Mouse (Mus musculus) liver, embryonic 16.5 days (tissue): ENCODE data around the gene Dnase1. TPM values are rescaled to one million over a fixed set of nuclear protein-coding genes. Genes with fewer than 3 reads are reported as not detected.

ENCODE experiments used
- ATAC-seq: fragments of 200-750 bp; cut with Nextera tagmentation; 2 replicates; pipeline ENCODE4 v1.8.0; 2017; ENCODE audit warnings: low read depth, mild to moderate bottlenecking, moderate number of reproducible peaks, moderate library complexity
- H3K27ac ChIP-seq: fragments of 300-500 bp; sonication (generic); 2 replicates; pipeline ENCODE4 v1.5.1; 2014; ENCODE audit warnings: mild to moderate bottlenecking, low read length
- H3K27me3 ChIP-seq: fragments of 300-500 bp; sonication (generic); 2 replicates; pipeline ENCODE4 v1.6.1; 2014; ENCODE audit warnings: low read depth, low read length, mixed read lengths; ENCODE audit not compliant: control insufficient read depth, insufficient read depth
- H3K36me3 ChIP-seq: fragments of 300-500 bp; sonication (generic); 2 replicates; pipeline ENCODE4 v1.6.1; 2014; ENCODE audit warnings: mild to moderate bottlenecking; ENCODE audit not compliant: control insufficient read depth, insufficient read depth
- H3K4me1 ChIP-seq: fragments of 300-500 bp; sonication (generic); 2 replicates; pipeline ENCODE4 v1.6.1; 2014; ENCODE audit warnings: low read depth, low read length, mixed read lengths; ENCODE audit not compliant: control insufficient read depth
- H3K4me2 ChIP-seq: fragments of 300-500 bp; sonication (generic); 2 replicates; pipeline ENCODE4 v1.6.1; 2014; ENCODE audit warnings: low read depth, low read length, mixed read lengths
- H3K4me3 ChIP-seq: fragments of 300-500 bp; sonication (generic); 2 replicates; pipeline ENCODE4 v1.5.1; 2014; ENCODE audit warnings: low read depth, mild to moderate bottlenecking, low read length
- H3K9ac ChIP-seq: fragments of 300-500 bp; sonication (generic); 2 replicates; pipeline ENCODE4 v1.6.1; 2014; ENCODE audit warnings: low read depth, low read length
- H3K9me3 ChIP-seq: fragments of 300-500 bp; sonication (generic); replicated peaks from 2 replicates; pipeline ENCODE4 v1.6.1; 2016; ENCODE audit warnings: low read length; ENCODE audit not compliant: control insufficient read depth
- WGBS: fragments of 180-500 bp; shearing (Covaris S2); extraction: QIAGEN DNeasy Blood & Tissue Kit; methylation state at CpG from one replicate; pipeline ENCODE4 v1.1.7; 2014; ENCODE audit not compliant: insufficient replicate concordance; 5-methylcytosine and 5-hydroxymethylcytosine counted together
- polyA plus RNA-seq: library from polyadenylated mRNA; unstranded; fragments of >200 nt; fragmentation: Nextera tagmentation; extraction: Ambion mirVana; gene quantifications from 2 replicates; pipeline ENCODE4 v1.2.1, GENCODE M21; 2015

Gene Dnase1
- polyA plus RNA-seq, 1 experiment from 2014 or later, result 1.1 TPM

GRCm38 (mm10) chr16:4035575-4035974 lies 1.2 kb upstream of the Dnase1 start:
- ATAC-seq, result no peak
- no peak overlapping the region for H3K4me3 ChIP-seq
- H3K27ac ChIP-seq, result no peak overlapping the region
- no peak overlapping the region for H3K9ac ChIP-seq
- no peak overlapping the region for H3K4me2 ChIP-seq
- peaks cover 22% of the 10 kb centered on the region for H3K4me1 ChIP-seq
- peaks cover 17% of the 10 kb centered on the region for H3K36me3 ChIP-seq
- no peaks in the 10 kb centered on the region for H3K9me3 ChIP-seq
- whole genome bisulfite sequencing, result 67% methylated on average over 2 of the region's 2 CpGs
- H3K27me3 ChIP-seq, result no peaks in the 10 kb centered on the region

GRCm38 (mm10) chr16:4037690-4038089 lies 948 bp downstream of the Dnase1 start:
- H3K9me3 ChIP-seq, result no peaks in the 10 kb centered on the region
- H3K4me3 ChIP-seq, result no peak overlapping the region
- H3K9ac ChIP-seq, result no peak overlapping the region
- peaks cover 16% of the 10 kb centered on the region for H3K4me1 ChIP-seq
- no peak overlapping the region for H3K27ac ChIP-seq
- WGBS, result 81% methylated on average over 7 of the region's 7 CpGs
- H3K27me3 ChIP-seq, result no peaks in the 10 kb centered on the region
- ATAC-seq, result no peak
- peaks cover 24% of the 10 kb centered on the region for H3K36me3 ChIP-seq
- no peak overlapping the region for H3K4me2 ChIP-seq

GRCm38 (mm10) chr16:4040206-4040605 lies 3.5 kb downstream of the Dnase1 start:
- H3K27ac ChIP-seq, result no peak overlapping the region
- H3K4me1 ChIP-seq, result no peaks in the 10 kb centered on the region
- 76% methylated on average over 5 of the region's 5 CpGs for whole genome bisulfite sequencing
- no peak overlapping the region for H3K4me2 ChIP-seq
- ATAC-seq, result no peak
- no peak overlapping the region for H3K4me3 ChIP-seq
- no peak overlapping the region for H3K9ac ChIP-seq
- no peaks in the 10 kb centered on the region for H3K27me3 ChIP-seq
- H3K9me3 ChIP-seq, result no peaks in the 10 kb centered on the region
- peaks cover 30% of the 10 kb centered on the region for H3K36me3 ChIP-seq

- no peaks in the 10 kb centered on the region for H3K4me1 ChIP-seq
- no peak overlapping the region for H3K9ac ChIP-seq
- peaks cover 33% of the 10 kb centered on the region for H3K36me3 ChIP-seq
- no peaks in the 10 kb centered on the region for H3K9me3 ChIP-seq
- no peaks in the 10 kb centered on the region for H3K27me3 ChIP-seq
- no peak overlapping the region for H3K4me3 ChIP-seq
- no peak overlapping the region for H3K27ac ChIP-seq
- H3K4me2 ChIP-seq, result no peak overlapping the region
- ATAC-seq, result no peak
- WGBS, result 88% methylated on average over 4 of the region's 4 CpGs
Measured at GRCm38 (mm10) chr16:4041646-4042045, 4.9 kb downstream of the Dnase1 start.

- no peak overlapping the region for H3K9ac ChIP-seq
Measured at GRCm38 (mm10) chr16:4044093-4044492, 7.4 kb downstream of the Dnase1 start.

GRCm38 (mm10) chr16:4045524-4045923 lies 8.8 kb downstream of the Dnase1 start:
- no peak overlapping the region for H3K9ac ChIP-seq
- WGBS, result 80% methylated on average over 4 of the region's 4 CpGs
- no peak overlapping the region for H3K27ac ChIP-seq
- H3K4me1 ChIP-seq, result no peaks in the 10 kb centered on the region
- H3K27me3 ChIP-seq, result no peaks in the 10 kb centered on the region
- H3K9me3 ChIP-seq, result no peaks in the 10 kb centered on the region
- no peak for ATAC-seq
- no peak overlapping the region for H3K4me3 ChIP-seq
- H3K36me3 ChIP-seq, result peaks cover 25% of the 10 kb centered on the region
- H3K4me2 ChIP-seq, result no peak overlapping the region

More at GRCm38 (mm10) chr16:4044093-4044492, 7.4 kb downstream of the Dnase1 start:
- peaks cover 36% of the 10 kb centered on the region for H3K36me3 ChIP-seq
- H3K4me1 ChIP-seq, result no peaks in the 10 kb centered on the region
- H3K27ac ChIP-seq, result no peak overlapping the region
- H3K27me3 ChIP-seq, result no peaks in the 10 kb centered on the region
- no peak for ATAC-seq
- H3K4me3 ChIP-seq, result no peak overlapping the region
- H3K4me2 ChIP-seq, result no peak overlapping the region
- 66% methylated on average over 2 of the region's 2 CpGs for whole genome bisulfite sequencing
- H3K9me3 ChIP-seq, result no peaks in the 10 kb centered on the region

- H3K36me3 ChIP-seq, result peaks cover 35% of the 10 kb centered on the region
- no peaks in the 10 kb centered on the region for H3K9me3 ChIP-seq
- no peak overlapping the region for H3K27ac ChIP-seq
- H3K4me2 ChIP-seq, result no peak overlapping the region
- WGBS, result 84% methylated on average over 4 of the region's 4 CpGs
- H3K4me1 ChIP-seq, result no peaks in the 10 kb centered on the region
- no peaks in the 10 kb centered on the region for H3K27me3 ChIP-seq
- H3K9ac ChIP-seq, result no peak overlapping the region
- no peak for ATAC-seq
- no peak overlapping the region for H3K4me3 ChIP-seq
Measured at GRCm38 (mm10) chr16:4052601-4053000, 15.9 kb downstream of the Dnase1 start.

- Histone ChIP-seq H3K36me3 (peaks cover 32% of the 10 kb centered on the region), H3K4me2 (no peak overlapping the region), H3K4me1 (no peaks in the 10 kb centered on the region), H3K9ac (no peak overlapping the region), H3K9me3 (no peaks in the 10 kb centered on the region), H3K27ac (no peak overlapping the region), H3K4me3 (no peak overlapping the region), H3K27me3 (no peaks in the 10 kb centered on the region)
- WGBS, result 55% methylated on average over 3 of the region's 3 CpGs
- ATAC-seq, result no peak
Measured at GRCm38 (mm10) chr16:4053811-4054210, 17.1 kb downstream of the Dnase1 start.

GRCm38 (mm10) chr16:4064945-4065344 lies 28.2 kb downstream of the Dnase1 start:
- Histone ChIP-seq H3K4me1 (no peaks in the 10 kb centered on the region), H3K4me2 (no peak overlapping the region), H3K4me3 (no peak overlapping the region), H3K9ac (no peak overlapping the region), H3K27ac (no peak overlapping the region), H3K36me3 (peaks cover 27% of the 10 kb centered on the region), H3K27me3 (no peaks in the 10 kb centered on the region), H3K9me3 (no peaks in the 10 kb centered on the region)
- ATAC-seq, result no peak
- WGBS, result 74% methylated on average over 4 of the region's 4 CpGs
